Mouse (Mus musculus) left cerebral cortex, adult 8-10 months (tissue): ENCODE measurements around the gene Sptlc2. TPM values are rescaled to one million over a fixed set of nuclear protein-coding genes. Genes with fewer than 3 reads are reported as not detected.

Experiments used
- DNase-seq, 2 experiments: peaks; one replicate each; pipeline ENCODE4 v3.0.0; 2022; ENCODE audit warnings: low spot score in 2 of 2
- total RNA-seq, 4 experiments: library from RNA; stranded (reverse); gene quantifications; 2 replicates each; pipeline ENCODE4 v1.2.4; 2022

Gene Sptlc2
- total RNA-seq, 4 experiments from 2014 or later = 27.6 to 37.0 (median 32.7) TPM

DNA sequence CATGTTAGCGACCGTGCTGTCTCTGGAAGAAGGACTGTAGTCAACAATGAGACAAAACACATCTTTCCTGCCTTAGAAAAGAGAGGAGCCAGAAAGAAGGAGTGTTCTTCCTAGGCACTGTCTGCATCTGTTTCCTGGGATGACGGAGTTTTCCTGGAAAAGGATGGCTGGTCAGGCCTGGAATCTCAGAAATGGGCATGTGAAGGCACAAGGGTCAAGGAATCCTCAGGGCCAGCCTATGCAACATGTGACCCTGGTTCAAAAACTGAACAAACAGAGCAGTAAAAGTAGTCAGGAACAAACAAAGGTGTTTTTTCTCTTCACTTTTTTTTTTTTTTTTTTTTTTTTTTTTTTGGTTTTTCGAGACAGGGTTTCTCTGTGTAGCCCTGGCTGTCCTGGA lies 9.0 kb upstream of the Sptlc2 start:
- DNase-seq = no peak

DNA sequence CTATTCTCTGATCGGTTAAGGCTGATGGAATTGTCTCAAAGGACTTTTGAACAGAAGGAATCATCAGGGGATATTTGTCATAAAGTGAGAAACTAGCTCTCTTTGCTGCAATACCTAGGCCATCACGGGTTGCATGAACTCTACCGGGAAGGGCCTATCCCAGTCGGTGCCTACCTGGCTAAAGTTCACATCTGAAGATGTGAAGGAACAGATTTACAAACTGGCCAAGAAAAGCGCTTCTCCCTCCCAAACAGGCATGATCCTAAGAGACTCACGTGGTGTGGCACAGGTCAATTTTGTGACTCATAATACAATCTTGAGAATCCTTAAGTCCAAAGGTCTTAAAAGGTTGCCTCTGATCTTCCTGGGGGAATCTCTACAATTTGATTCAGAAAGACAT lies 6.2 kb upstream of the Sptlc2 start:
- DNase-seq = no peak

DNA sequence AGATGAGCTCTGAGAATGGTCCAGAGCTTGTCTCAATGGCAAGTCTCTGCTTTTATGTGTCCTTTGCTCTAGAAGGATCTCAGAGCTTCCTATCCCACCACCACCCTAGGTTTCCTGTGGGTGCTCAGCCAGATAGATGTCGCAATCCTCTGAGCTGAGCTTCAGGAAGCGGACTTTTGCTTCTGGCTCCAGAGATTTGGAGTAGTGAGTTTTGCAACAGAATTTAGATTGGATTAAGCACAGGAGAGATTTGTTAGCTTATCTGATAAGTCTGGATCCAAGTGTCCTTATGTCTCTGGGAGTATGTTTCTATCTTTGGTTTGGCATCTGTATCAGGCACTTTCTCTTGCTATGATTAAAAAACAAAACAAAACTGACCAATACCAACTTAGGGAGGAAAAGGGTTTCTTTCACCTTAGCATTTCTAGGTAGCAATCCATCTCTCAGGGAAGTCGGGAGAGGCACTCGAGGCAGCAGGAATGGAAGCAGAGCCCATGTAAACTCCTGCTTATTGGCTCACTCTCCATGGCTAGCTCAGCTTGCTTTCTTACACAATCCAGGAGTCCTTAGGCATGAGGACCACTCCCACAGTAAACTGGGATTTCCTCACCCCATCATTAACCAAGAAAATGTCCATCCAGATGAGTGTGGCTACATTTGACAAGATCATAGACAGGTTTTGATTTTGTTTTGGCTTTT lies 5.4 kb upstream of the Sptlc2 start:
- no peak for DNase-seq

DNA sequence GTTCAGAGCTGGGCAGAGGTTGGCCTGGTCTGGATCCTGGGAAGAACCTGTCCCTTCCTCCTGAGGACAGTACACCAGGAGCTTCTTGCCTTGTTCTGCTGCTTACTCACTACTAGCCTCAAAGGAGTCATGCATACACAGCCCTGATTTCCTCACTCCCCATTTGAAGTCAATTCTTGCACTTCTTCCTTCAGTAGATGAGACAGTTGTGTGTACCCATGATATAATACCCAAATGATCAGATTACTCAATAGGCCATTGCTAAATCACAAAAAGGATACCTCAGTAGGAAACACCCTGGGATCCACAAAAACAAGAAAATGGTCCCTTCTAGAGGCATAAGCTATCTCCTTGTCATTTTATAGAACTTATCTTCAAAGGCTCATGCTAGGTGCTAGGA lies 3.2 kb upstream of the Sptlc2 start:
- no peak for DNase-seq

DNA sequence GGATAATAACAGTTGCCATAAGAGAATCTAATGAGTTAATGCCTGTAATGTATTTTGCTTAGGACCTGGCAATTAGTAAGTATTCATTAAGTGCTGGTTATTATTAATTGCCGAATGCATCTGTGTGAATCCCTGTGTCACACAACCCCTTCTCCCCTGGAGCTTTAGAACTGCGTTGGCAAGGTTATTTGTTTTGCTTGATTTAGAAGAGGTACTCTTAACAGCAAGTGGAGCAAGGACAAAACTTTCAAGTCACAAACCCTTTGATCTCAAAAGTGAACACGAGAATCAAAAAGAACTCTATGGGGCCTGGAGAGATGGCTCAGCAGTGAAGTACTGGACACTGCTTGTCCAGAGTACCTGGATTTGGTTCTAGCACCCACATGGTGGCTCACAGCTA lies 1.1 kb upstream of the Sptlc2 start:
- no peak for DNase-seq

DNA sequence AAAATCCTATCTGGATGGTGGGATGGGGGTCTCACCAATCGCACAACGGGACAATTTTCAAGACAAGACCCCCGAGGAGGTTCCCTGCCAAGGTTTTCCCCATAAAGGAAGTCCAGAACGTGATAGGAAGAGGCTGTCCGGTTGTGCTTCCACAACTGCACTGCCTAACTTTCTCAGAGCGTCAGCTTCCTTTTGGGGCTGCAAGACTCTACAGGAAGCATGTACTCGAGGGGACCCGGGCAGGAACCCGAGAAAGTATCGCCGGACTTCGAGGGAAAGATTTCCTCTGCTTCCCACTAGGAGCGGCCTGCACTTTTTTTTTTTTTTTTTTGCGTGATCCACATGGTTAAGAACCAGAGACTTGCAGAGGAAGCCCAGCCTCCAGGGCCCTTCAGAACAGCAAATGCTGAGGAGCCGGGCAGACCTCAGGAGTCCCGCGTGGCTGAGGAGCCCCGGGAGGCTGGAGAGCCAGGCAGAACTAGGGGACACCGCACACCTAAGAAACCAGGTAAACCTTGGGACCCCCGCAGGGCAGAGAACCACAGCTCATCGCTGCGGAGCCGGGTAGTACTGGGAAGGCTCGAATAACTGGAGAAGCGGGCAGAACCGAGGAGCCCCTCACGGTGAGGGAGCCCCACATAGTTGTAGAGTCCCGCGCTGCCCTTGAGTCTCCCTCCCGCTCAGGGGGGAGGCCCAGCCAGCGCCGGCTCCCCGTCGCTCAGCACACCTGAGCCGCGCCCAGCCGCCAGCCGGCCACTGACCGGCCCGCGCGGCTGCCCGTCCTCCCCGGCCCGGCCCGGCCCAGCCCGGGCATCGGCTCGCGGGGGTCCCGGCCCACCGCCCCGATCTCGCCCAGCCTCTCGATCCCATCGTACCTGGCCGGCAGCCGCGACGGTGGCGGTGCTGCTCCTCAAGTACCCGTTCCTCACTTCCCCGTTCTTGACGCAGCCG lies 709 bp downstream of the Sptlc2 start:
- DNase-seq = peak; percentile 12 to 18

DNA sequence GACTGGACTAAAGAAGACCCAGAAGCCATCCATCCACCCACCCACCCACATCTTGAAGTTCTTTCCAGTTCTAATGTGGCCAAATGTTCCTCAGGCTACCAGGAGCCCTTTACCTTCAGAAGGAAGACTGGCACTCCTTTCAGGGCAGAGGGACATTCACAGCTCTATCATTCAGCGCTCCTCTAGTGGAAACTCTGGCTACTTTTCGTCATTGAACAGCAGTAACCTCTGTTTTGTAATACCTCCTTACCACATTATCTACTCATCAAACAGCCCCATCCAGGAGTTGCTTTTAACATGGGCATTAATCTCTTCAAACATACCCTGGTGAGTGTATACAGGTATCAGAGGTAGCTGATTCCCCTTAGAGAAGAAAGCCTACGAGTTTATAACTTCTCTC lies 3.1 kb downstream of the Sptlc2 start:
- DNase-seq = no peak

DNA sequence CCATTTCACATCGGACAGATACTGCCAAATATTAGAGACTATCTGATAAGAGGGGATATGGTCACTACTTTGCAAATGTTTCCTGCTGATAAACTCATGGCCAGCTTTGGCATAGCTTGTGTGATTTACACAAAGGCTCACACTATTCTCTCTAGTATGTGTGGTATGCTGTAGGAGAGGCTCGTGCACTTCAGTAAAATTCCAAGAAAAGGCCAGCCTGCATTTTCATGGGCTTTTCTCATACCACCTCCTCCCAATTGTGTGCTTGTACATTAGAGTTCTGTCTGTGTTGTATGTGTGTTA lies 6.8 kb downstream of the Sptlc2 start:
- no peak for DNase-seq

DNA sequence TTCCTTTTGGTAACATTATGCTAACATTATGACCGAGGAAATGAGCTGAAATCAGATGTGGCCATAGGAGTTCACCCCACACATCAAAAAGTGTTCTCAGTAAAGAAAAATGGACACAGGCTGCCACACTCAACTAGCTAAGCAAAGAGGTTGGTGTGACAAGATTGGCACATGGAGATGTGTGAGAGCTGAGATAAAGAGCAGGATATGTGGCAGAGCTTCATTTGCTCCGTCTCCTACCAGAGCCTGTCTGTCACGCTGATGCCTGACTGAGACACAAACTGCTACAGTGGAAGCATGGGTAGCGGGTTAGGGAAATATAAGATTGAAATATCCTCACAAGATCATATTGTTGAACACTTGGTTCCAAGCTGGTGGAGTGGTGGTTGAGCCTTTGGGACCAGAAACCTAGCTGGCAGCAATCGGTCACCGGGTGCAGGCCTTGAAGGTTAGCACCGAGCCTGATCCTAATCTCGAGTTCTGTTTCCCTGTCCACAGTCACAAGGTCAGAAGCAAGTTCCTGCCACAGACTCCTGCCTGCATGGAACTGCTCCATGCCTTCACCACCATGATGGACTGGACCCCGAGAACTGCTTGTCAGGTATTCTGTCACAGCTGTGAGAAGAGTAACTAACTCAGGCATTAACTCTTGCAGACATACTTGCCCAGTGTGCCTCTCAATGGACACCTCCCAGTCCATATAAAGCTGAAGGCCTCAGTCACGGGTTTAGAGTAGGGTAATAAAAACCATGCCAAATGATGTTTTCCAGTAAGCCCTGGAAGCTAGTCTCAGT lies 7.4 kb downstream of the Sptlc2 start:
- DNase-seq = no peak

DNA sequence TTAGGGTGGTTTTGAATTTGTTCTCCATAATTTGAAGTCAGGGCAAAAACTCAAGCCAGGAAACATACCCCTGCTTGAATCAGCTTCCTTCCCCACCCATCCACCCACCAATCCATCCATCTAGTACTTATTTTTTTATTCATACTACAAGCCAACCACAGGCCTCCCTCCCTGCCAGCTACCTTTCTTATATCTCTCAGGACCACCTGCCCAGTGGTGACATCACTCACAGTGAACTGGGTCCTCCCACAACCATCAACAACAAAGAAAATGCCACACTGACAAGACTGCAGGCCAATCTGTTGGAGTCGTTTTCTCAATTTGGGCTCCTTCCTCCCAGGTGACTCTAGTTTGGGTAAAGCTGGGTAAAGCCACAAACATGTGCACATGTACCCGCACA lies 8.7 kb downstream of the Sptlc2 start:
- DNase-seq = no peak

DNA sequence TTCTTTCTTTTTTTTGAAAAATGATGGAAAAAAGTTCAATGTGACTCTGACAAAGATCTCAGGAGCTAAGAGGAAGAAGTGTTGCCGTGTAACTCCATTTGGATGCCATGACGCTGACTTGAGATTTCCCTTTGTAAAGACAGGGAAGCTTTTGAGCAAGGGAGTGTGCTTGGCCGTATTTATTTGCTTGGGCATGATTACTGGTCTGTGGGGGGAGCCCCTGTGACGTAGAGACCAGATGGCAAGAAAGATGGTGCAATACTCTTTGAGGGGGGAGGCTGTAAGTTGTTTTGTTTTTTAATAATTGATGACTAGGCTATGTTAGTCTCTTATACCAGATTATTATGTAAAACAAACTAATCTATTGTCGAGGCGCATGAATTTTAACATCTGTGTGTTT lies 14.0 kb downstream of the Sptlc2 start:
- no peak for DNase-seq

DNA sequence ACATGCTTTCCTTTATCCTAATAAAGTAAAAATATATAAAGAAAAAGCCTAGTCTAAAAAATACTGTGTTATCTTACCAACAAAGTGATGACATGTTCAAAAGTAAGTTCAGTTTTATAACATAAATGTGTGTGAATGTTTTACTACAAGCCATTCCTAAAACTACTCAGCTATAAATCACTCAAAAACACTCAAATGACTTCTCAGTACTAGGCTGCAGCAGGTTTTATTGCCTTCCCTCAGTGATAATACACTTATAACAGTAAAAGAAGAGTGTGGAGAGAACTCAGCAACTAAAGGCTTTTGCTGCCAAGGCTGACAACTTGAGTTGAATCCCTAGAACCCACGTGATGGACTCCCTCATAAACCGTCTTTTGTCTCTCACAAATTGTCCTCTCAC lies 18.8 kb downstream of the Sptlc2 start:
- DNase-seq = no peak

DNA sequence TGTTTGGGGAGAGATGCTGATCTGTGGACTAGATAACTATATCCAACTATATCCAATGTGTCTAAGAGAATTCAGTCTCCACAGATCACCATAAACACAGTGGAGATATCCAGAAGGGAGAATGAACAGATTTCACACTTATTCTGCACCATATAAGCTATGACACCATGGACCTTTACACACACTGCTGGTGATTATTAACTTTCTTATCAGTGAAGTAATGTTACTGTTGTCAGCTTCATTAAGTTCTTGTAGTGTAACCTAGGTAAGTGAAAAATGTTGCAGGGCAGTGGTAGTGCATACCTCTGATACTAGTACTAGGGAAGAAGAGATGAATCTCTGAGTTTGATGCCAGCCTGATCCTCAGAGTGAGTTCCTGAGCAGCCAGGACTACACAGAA lies 20.1 kb downstream of the Sptlc2 start:
- DNase-seq = no peak

DNA sequence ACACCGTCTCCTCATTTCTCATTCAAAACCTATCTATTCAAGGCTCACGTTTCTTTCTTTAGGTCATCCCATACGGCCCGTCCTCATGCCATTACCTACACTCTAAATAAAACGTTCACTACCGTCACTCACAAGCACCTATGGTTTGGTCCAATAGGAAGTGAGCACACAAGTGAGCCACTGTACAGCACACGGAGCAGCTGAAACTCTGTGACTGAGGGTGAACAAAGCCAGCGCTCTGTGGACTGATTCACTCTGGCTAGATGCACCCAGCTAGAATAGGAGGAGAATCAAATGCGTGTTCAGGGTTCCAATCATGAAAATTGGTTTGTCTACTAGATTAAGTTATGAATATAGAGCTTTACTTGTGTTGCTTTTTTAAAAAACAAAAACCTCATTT lies 22.5 kb downstream of the Sptlc2 start:
- DNase-seq = no peak

DNA sequence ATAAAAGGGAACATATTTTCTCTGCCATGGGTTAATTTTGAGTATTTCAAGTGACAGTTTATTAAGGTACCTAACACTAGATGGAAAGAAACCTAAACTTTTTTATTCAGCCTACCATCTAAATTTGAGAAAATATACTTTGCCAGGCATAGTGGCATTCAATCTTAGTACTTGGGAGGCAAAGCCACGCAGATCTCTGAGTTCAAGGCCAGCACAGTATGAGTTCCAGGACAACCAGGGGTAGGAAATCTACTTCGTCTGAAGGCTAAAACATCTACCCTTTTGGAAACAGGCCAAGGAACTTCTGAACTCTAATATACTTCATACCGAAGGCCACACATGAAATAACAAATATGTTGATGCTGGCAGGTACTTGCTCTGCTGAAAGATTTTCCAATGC lies 26.0 kb downstream of the Sptlc2 start:
- no peak for DNase-seq

DNA sequence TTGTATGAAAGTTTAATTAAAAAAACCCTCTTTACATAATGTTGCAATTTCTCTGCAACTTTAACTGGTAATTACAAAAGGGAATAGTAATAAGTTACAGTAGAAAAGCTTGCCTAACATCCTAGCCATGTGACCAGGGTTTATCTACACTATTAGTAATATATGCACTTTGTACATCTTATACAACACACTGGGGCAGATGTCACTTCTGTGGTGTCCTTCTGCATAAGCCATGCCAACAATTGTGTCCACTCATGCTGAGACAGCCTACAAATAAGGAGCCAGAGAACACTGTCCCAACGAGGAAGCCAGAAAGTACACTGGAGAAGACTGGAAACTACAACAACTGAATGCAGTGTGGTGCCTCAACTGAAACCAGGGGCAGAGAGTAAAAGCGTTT lies 40.1 kb downstream of the Sptlc2 start:
- no peak for DNase-seq

DNA sequence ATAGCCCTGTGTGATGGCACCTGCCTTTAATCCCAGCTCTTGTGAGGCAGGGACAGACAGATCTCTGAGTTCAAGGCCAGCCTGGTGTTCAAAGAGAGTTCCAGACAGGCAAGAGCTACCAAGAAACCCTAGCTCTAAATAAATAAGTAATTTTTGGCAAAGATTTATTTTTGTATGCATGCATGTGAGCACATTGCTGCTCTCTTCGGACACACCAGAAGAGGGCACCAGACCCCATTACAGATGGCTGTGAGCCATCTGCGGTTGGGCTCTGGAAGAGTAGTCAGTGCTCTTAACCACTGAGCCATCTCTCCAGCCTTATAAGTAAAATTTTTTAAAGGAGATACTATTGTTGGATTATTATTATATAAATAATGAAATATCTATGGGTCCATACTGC lies 40.6 kb downstream of the Sptlc2 start:
- DNase-seq = no peak

DNA sequence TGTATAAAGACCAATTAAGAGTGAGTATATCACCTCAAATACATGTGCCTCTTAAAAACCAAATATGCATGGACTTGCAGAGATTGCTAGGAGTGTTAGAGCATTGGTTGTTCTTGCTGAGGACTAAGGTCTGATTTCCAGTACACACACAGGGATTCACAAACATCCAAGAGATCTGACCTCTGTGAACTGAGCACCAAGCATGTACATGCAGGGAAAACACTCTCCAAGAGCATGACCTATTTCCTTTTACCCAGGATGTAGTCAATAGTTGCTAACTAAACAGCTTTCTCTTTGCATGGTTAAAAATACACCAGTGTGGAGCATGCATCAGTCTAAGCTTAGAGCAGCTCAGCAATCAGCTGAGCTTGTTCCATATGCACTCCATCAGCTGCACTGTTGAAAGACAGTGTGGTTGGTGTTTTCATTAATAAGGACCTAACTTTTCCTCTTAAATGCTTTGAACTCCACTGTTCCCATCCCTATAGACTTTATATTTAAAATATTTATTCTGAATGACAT lies 45.0 kb downstream of the Sptlc2 start:
- no peak for DNase-seq

DNA sequence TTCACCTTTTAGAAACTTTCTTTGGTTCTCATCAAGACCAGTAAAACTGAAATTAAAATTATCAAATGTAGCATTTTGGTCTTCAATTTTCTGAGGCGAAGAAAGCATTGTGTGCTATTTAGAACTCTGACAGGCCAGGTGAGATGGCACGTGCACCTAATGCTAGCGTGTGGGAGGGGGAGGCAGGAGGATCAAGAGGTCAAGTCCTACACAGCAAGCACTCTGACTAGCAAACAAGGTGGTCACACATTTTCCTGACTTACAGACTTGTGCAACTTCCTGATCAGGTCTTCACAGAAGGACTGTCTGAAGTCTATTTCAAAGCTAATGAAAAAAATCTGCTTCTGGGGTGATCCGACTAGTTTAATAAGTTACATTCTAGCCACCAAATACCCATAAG lies 50.1 kb downstream of the Sptlc2 start:
- DNase-seq = no peak

DNA sequence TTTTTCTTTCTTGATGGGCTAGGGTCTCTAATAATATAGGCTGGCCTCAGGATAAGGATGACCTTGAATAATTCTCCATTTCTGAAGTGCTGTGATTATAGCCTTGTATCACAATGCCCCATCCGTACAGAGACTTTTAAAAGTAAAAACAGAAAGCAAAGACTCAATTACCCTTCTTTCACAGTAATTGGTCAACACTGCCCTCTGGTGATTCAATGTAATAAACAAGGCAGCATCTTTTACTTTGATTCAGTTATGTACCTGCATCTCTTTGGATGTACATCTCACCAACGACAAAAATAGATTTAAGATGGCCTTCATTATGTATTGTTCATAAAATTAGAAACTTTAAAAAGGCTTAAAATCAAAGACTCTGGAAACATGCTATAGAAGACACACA lies 53.3 kb downstream of the Sptlc2 start:
- no peak for DNase-seq

DNA sequence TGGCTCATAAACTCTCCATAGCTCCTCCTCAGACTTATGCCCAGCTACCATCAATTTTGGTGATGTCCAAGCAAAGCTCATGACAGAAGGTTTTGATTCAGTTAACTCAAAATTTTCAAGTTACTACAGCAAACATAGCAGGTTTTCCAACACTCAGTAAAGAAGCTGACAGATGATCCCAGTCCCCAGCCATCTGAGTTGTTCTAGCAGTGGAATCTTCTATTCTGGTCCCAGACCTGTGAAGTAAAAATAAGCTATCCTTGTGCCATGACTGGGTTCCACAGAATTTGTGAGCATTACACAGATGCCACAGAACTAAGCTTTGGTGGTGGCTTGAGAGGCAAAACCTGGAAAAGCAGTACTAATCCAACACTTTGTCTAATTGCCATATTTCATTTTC lies 54.4 kb downstream of the Sptlc2 start:
- DNase-seq = no peak

DNA sequence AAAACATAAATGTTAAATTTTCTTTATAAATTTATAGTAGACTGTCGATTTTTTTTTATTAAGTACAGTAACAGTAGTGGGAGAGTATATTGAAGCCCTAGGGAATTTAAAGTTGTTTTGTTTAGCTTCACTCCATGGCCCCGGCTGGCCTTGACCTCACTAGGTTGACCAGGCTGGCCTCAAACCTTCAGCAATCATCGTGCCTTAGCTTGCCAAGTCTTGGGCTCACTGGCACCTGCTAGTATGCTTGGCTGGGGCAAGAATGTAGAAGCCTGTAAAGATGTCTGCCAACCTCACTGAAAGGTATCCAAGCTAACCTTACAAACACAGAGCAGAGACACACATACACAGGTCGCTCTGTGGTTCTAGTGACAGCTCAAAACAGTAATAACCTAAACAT lies 55.6 kb downstream of the Sptlc2 start:
- no peak for DNase-seq
